In the genomic region with DNA sequence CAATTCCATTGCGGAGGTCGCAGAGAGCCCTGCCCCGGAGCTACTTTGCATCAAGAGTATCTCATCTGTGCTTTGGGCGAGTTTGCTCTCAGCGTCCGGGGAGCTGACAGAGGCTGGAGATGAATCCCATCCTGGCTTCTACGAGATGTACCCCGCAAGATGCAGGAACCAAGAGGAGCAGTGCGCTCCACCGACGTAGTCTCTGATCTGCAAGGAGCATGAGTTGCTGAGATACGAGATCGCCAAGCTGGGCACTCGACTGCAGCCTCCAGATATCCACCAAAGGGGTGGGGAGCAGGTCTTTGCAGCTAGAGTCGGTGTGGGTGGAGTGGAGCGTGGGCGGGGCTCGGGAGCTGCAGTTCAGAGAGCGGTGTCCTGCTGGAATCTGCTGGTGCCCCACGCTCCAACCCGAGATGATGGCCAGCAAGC, we compare ENCODE assay signal across 8 mouse cellular contexts. TPM values are rescaled to one million over a fixed set of nuclear protein-coding genes. Genes with fewer than 3 reads are reported as not detected.
DNase-seq lines count a peak whose midpoint lies in the region; ATAC-seq and TF ChIP-seq lines count a peak whose summit lies in the region.

TSS of gene Ube2l6 (plus strand) at position 336 of the 429 bp plus-strand sequence.

- WGBS in hindbrain, embryonic 12.5 days: 2% methylated on average over 21 of the region's 21 CpGs
- WGBS in lung, postnatal 0 days: 1% methylated on average over 21 of the region's 21 CpGs

- no peaks in the 10 kb centered on the region for H3K4me1 ChIP-seq in hindbrain, embryonic 12.5 days
- no peaks in the 10 kb centered on the region for H3K4me1 ChIP-seq in lung, postnatal 0 days (ENCODE audit: insufficient read depth, low read depth, low read length)

- no peaks in the 10 kb centered on the region for H3K36me3 ChIP-seq in hindbrain, embryonic 12.5 days
- no peaks in the 10 kb centered on the region for H3K36me3 ChIP-seq in lung, postnatal 0 days (ENCODE audit: insufficient read depth, low read length)

- H3K27me3 ChIP-seq in hindbrain, embryonic 12.5 days: no peaks in the 10 kb centered on the region
- H3K27me3 ChIP-seq in lung, postnatal 0 days (replicated peaks; ENCODE audit: insufficient read depth, low read length): no peaks in the 10 kb centered on the region

- H3K4me2 ChIP-seq in hindbrain, embryonic 12.5 days (replicated peaks): peak within 1 kb of the TSS; percentile 99
- peak within 1 kb of the TSS; percentile 94 for H3K4me2 ChIP-seq in lung, postnatal 0 days (replicated peaks; ENCODE audit: low read depth, low read length)

- DNase-seq in T-cell, adult 2 months (ENCODE audit: low spot score): peak; percentile 28
- peak; percentile 66 to 69 for DNase-seq in cerebellum, postnatal 14 days
- peak; percentile 39 to 57 for DNase-seq in frontal cortex, postnatal 25 days (ENCODE audit: low spot score in 2 of 2)
- DNase-seq in layer of hippocampus, adult 9-11 months: peak; percentile 77
- peak; percentile 81 for DNase-seq in lung, postnatal 0 days (ENCODE audit: low spot score)
- peak; percentile 78 for DNase-seq in retina, embryonic 14.5 days (ENCODE audit: low spot score)
- DNase-seq in thymus, postnatal 36 days: peak; percentile 41 to 42

- no peak for TF ChIP-seq CTCF in lung, postnatal 0 days (IDR thresholded peaks at IDR 0.05)

- H3K9ac ChIP-seq in hindbrain, embryonic 12.5 days: peak within 1 kb of the TSS; percentile 72
- H3K9ac ChIP-seq in lung, postnatal 0 days (replicated peaks; ENCODE audit: low read depth): peak within 1 kb of the TSS; percentile 44

- peaks cover 5% of the 10 kb centered on the region for H3K9me3 ChIP-seq in hindbrain, embryonic 12.5 days (replicated peaks)
- no peaks in the 10 kb centered on the region for H3K9me3 ChIP-seq in lung, postnatal 0 days (ENCODE audit: low read length)

- H3K4me3 ChIP-seq in hindbrain, embryonic 12.5 days: peak within 1 kb of the TSS; percentile 56
- peak within 1 kb of the TSS; percentile 75 for H3K4me3 ChIP-seq in lung, postnatal 0 days (ENCODE audit: low read depth, low read length)

- peak; percentile 83 for ATAC-seq in hindbrain, embryonic 12.5 days (ENCODE audit: low FRiP score)
- peak; percentile 81 for ATAC-seq in lung, postnatal 0 days

- TF ChIP-seq EP300 in lung, postnatal 0 days (IDR thresholded peaks at IDR 0.05): no peak

- H3K27ac ChIP-seq in hindbrain, embryonic 12.5 days: peak within 1 kb of the TSS; percentile 62; the same call in 1 of the 2 replicates
- H3K27ac ChIP-seq in lung, postnatal 0 days (ENCODE audit: low read length): peak within 1 kb of the TSS; percentile 78

RNA-seq across cellular contexts. Expression of gene Ube2l6, which starts in this region (rescaled TPM):
- polyA plus RNA-seq in hindbrain, embryonic 12.5 days (2016; fragmentation: Nextera tagmentation; extraction: Ambion mirVana): 32.9 and 34.0 TPM in 2 replicates
- polyA plus RNA-seq in lung, postnatal 0 days (2015; fragmentation: Nextera tagmentation; extraction: Ambion mirVana): 83.7 and 85.6 TPM in 2 replicates

Comparison
In these comparisons a context has a peak if more than half of its experiments do, and no peak if none do; other contexts are left out.
1. Peak in every context shown above with its lines: DNase-seq, ATAC-seq, H3K4me3 ChIP-seq and H3K27ac ChIP-seq.
2. DNase-seq: peak in every context shown above with its lines; median percentile 81 in lung, postnatal 0 days; 78 in retina, embryonic 14.5 days; 77 in layer of hippocampus, adult 9-11 months; 68 in cerebellum, postnatal 14 days; 48 in frontal cortex, postnatal 25 days; 42 in thymus, postnatal 36 days; 28 in T-cell, adult 2 months.